Mouse (Mus musculus): ENCODE measurements around the gene Asap2. TPM values are rescaled to one million over a fixed set of nuclear protein-coding genes. Genes with fewer than 3 reads are reported as not detected.

The Asap2 gene
- polyA plus RNA-seq, 2 experiments, result 1.0 to 2.0 TPM

- no peak for ATAC-seq (ENCODE audit: insufficient read depth)
- DNase-seq (ENCODE audit: low read depth in 3 of 3, low spot score in 3 of 3), result no peak
- Histone ChIP-seq H3K4me1 (replicated peaks; ENCODE audit: control insufficient read depth in 2 of 2, insufficient read depth in 2 of 2, low read length in 1 of 2) (peaks cover 18 to 39% of the 10 kb centered on the region in 2 experiments), H3K9ac (replicated peaks) (no peak overlapping the region), H3K27ac (no peak overlapping the region), H3K27me3 (ENCODE audit: control insufficient read depth, insufficient read depth, low read length) (no peaks in the 10 kb centered on the region), H3K9me3 (ENCODE audit: control insufficient read depth, low read length) (no peaks in the 10 kb centered on the region), H3K4me3 (ENCODE audit: insufficient read depth in 1 of 2, low read depth in 2 of 2, low read length in 2 of 2) (no peak overlapping the region), H3K4me2 (ENCODE audit: low read depth) (no peak overlapping the region), H3K36me3 (replicated peaks; ENCODE audit: control insufficient read depth, insufficient read depth, low read depth) (no peaks in the 10 kb centered on the region)
- TF ChIP-seq EP300 (IDR thresholded peaks at IDR 0.05; ENCODE audit: low read depth) (no peak), CTCF (IDR thresholded peaks at IDR 0.05; ENCODE audit: low read depth) (no peak)
- 70% methylated on average over 3 of the region's 3 CpGs for WGBS (ENCODE audit: insufficient replicate concordance)
Observed at GRCm38 (mm10) chr12:21165157-21165556, 174.9 kb downstream of the Asap2 start.

GRCm38 (mm10) chr12:21165891-21166342 lies 175.7 kb downstream of the Asap2 start:
- Histone ChIP-seq H3K9me3 (ENCODE audit: control insufficient read depth, low read length) (no peaks in the 10 kb centered on the region), H3K4me1 (replicated peaks; ENCODE audit: control insufficient read depth in 2 of 2, insufficient read depth in 2 of 2, low read length in 1 of 2) (peaks cover 18 to 34% of the 10 kb centered on the region in 2 experiments), H3K9ac (replicated peaks) (no peak overlapping the region), H3K36me3 (replicated peaks; ENCODE audit: control insufficient read depth, insufficient read depth, low read depth) (no peaks in the 10 kb centered on the region), H3K27ac (no peak overlapping the region), H3K4me3 (ENCODE audit: insufficient read depth in 1 of 2, low read depth in 2 of 2, low read length in 2 of 2) (no peak overlapping the region), H3K4me2 (ENCODE audit: low read depth) (no peak overlapping the region), H3K27me3 (ENCODE audit: control insufficient read depth, insufficient read depth, low read length) (no peaks in the 10 kb centered on the region)
- TF ChIP-seq EP300 (IDR thresholded peaks at IDR 0.05; ENCODE audit: low read depth), result no peak
- no peak for TF ChIP-seq CTCF (IDR thresholded peaks at IDR 0.05; ENCODE audit: low read depth)
- DNase-seq (ENCODE audit: low read depth in 3 of 3, low spot score in 3 of 3) (no peak), ATAC-seq (ENCODE audit: insufficient read depth) (no peak)
- 57% methylated on average over 7 of the region's 7 CpGs for WGBS (ENCODE audit: insufficient replicate concordance)

DNA sequence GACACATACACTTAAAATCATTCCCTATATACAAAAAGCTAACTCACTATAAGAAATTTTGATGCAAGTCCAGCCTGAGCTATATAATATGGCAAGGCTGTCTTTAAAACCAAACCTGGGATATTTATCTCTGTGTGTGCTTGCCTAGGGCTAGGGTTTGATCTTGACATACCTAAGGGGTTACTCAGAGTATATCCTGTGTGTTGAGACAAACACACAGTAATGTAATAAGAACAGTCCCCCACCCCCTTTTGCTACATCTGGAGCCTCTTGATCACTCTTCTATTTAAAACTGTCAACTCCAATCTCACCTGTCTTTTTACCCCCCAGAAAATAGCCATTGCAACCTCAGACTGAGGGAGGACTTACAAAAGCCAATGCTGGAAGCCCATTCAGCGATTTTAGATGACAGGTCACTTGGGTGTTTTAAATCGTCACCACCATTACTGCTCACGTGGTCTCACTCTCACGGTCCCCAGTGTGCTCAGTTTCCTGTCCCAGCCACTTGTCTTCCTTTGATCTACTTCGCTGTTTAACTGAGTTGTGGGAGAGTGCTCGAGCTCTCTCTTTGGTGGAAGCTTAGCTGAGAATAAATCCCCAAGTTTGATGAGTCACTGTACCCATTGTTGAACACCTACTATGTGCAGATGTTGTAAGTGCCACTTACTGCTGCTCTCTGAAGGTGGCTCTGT lies 176.8 kb downstream of the Asap2 start:
- Histone ChIP-seq H3K4me3 (ENCODE audit: insufficient read depth in 1 of 2, low read depth in 2 of 2, low read length in 2 of 2) (no peak overlapping the region), H3K4me2 (ENCODE audit: low read depth) (no peak overlapping the region), H3K9me3 (ENCODE audit: control insufficient read depth, low read length) (no peaks in the 10 kb centered on the region), H3K4me1 (replicated peaks; ENCODE audit: control insufficient read depth in 2 of 2, insufficient read depth in 2 of 2, low read length in 1 of 2) (peaks cover 10 to 23% of the 10 kb centered on the region in 2 experiments), H3K9ac (replicated peaks) (no peak overlapping the region), H3K36me3 (replicated peaks; ENCODE audit: control insufficient read depth, insufficient read depth, low read depth) (no peaks in the 10 kb centered on the region), H3K27me3 (ENCODE audit: control insufficient read depth, insufficient read depth, low read length) (no peaks in the 10 kb centered on the region), H3K27ac (no peak overlapping the region)
- WGBS (ENCODE audit: insufficient replicate concordance), result 12% methylated on average over 6 of the region's 6 CpGs
- TF ChIP-seq EP300 (IDR thresholded peaks at IDR 0.05; ENCODE audit: low read depth), result no peak
- TF ChIP-seq CTCF (IDR thresholded peaks at IDR 0.05; ENCODE audit: low read depth), result no peak
- ATAC-seq (ENCODE audit: insufficient read depth) (no peak), DNase-seq (ENCODE audit: low read depth in 3 of 3, low spot score in 3 of 3) (no peak)

DNA sequence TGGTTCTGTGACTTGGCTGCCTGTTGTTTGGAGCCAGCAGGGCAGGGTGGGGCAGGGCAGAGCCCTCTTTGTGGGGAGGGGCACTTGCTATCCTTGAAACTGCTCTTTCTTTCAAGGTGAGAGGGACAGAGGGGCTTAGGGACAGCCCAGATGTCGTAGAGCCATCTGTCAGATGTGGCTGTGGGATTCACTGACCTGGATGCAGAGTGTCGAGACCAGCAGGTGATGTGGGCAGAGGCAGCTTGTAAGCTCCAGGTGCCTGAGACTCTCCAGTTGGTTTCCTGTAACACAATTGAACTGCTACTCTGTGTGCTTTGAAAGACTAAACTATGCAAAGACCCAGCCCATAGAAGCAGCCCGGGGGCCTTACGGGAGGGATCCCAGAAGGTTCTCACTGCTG lies 177.5 kb downstream of the Asap2 start:
- no peak for TF ChIP-seq CTCF (IDR thresholded peaks at IDR 0.05; ENCODE audit: low read depth)
- no peak for TF ChIP-seq EP300 (IDR thresholded peaks at IDR 0.05; ENCODE audit: low read depth)
- DNase-seq (ENCODE audit: low read depth in 3 of 3, low spot score in 3 of 3) (no peak), ATAC-seq (ENCODE audit: insufficient read depth) (no peak)
- H3K36me3 ChIP-seq (replicated peaks; ENCODE audit: control insufficient read depth, insufficient read depth, low read depth), result no peaks in the 10 kb centered on the region
- no peaks in the 10 kb centered on the region for H3K9me3 ChIP-seq (ENCODE audit: control insufficient read depth, low read length)
- 64% methylated on average over 4 of the region's 4 CpGs for WGBS (ENCODE audit: insufficient replicate concordance)
- peaks cover 5 to 17% of the 10 kb centered on the region in 2 experiments for H3K4me1 ChIP-seq (replicated peaks; ENCODE audit: control insufficient read depth in 2 of 2, insufficient read depth in 2 of 2, low read length in 1 of 2)
- H3K4me3 ChIP-seq (ENCODE audit: insufficient read depth in 1 of 2, low read depth in 2 of 2, low read length in 2 of 2), result no peak overlapping the region
- H3K27ac ChIP-seq, result no peak overlapping the region
- no peak overlapping the region for H3K9ac ChIP-seq (replicated peaks)
- H3K27me3 ChIP-seq (ENCODE audit: control insufficient read depth, insufficient read depth, low read length), result no peaks in the 10 kb centered on the region
- no peak overlapping the region for H3K4me2 ChIP-seq (ENCODE audit: low read depth)

GRCm38 (mm10) chr12:21168149-21168548 lies 177.9 kb downstream of the Asap2 start:
- Histone ChIP-seq H3K36me3 (replicated peaks; ENCODE audit: control insufficient read depth, insufficient read depth, low read depth) (no peaks in the 10 kb centered on the region), H3K27me3 (ENCODE audit: control insufficient read depth, insufficient read depth, low read length) (no peaks in the 10 kb centered on the region), H3K4me2 (ENCODE audit: low read depth) (no peak overlapping the region), H3K9me3 (ENCODE audit: control insufficient read depth, low read length) (no peaks in the 10 kb centered on the region), H3K4me3 (ENCODE audit: insufficient read depth in 1 of 2, low read depth in 2 of 2, low read length in 2 of 2) (no peak overlapping the region), H3K4me1 (replicated peaks; ENCODE audit: control insufficient read depth in 2 of 2, insufficient read depth in 2 of 2, low read length in 1 of 2) (peaks cover 5 to 17% of the 10 kb centered on the region in 2 experiments), H3K27ac (no peak overlapping the region), H3K9ac (replicated peaks) (no peak overlapping the region)
- DNase-seq (ENCODE audit: low read depth in 3 of 3, low spot score in 3 of 3) (no peak), ATAC-seq (ENCODE audit: insufficient read depth) (no peak)
- 57% methylated on average over 6 of the region's 6 CpGs for WGBS (ENCODE audit: insufficient replicate concordance)
- no peak for TF ChIP-seq EP300 (IDR thresholded peaks at IDR 0.05; ENCODE audit: low read depth)
- no peak for TF ChIP-seq CTCF (IDR thresholded peaks at IDR 0.05; ENCODE audit: low read depth)
